Mouse (Mus musculus) ES-E14 (cell line): ENCODE measurements at regions not wholly inside any gene's neighbourhood (a gene's known extent, or its start where the extent isn't known, plus 50 kb on each side); places are given as distances from the start of the nearest gene placed in this dataset.

Source experiments
- CHD2 ChIP-seq: IDR thresholded peaks from 2 replicates; pipeline ENCODE4 v1.6.1; 2014; ENCODE audit warnings: mild to moderate bottlenecking, low read depth, low read length, inconsistent platforms
- HCFC1 ChIP-seq: IDR thresholded peaks from 2 replicates; pipeline ENCODE4 v1.6.1; 2012; ENCODE audit warnings: low read length, inconsistent platforms, borderline replicate concordance; ENCODE audit not compliant: insufficient read depth
- MAFK ChIP-seq: IDR thresholded peaks from 2 replicates; pipeline ENCODE4 v1.6.1; 2014; ENCODE audit warnings: mild to moderate bottlenecking, low read depth, low read length, inconsistent platforms; ENCODE audit not compliant: insufficient read depth
- ZC3H11A ChIP-seq: IDR thresholded peaks from 2 replicates; pipeline ENCODE4 v1.6.1; 2012; ENCODE audit warnings: low read depth, mild to moderate bottlenecking, inconsistent platforms, low read length, borderline replicate concordance
- ZNF384 ChIP-seq: IDR thresholded peaks from 2 replicates; pipeline ENCODE4 v1.6.1; 2012; ENCODE audit warnings: low read depth, low read length, inconsistent platforms

GRCm38 (mm10) chr9:101329032-101329824, 77.6 kb upstream of the Ppp2r3a start:
- TF ChIP-seq MAFK (no peak), CHD2 (no peak), HCFC1 (no peak), ZC3H11A (no peak), ZNF384 (no peak)
